Mouse (Mus musculus): Measurements from ENCODE around the gene Ciao2b. TPM values are rescaled to one million over a fixed set of nuclear protein-coding genes. Genes with fewer than 3 reads are reported as not detected.
A peak's percentile ranks its signal among the peaks of the same experiment; 100 is the strongest.

The Ciao2b gene
- polyA plus RNA-seq, 1 experiment from 2014 or later = 104 TPM

DNA sequence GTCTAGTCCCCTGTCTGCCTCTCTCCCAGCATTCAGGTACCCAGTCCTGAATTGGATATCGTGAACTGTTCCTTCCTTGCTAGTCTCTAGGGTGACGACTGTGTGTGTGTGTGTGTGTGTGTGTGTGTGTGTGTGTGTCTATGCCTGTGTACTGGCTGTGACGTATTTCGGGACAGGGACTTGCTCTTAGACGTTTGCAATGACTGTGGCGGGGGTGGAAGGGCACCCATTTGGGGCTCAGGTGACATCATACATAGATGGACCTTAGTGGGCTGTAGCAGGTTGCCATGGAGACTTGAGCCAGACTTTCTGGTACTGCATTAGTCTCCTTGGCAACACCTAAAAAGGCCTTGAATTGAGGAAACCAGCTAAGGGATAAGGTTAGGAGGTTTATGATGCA, 9.3 kb downstream of the Ciao2b start:
- no peak for ATAC-seq (replicated peaks; ENCODE audit: low FRiP score)
- H3K27ac ChIP-seq = peak overlapping the region; percentile 37; the same call in 1 of the 2 replicates

DNA sequence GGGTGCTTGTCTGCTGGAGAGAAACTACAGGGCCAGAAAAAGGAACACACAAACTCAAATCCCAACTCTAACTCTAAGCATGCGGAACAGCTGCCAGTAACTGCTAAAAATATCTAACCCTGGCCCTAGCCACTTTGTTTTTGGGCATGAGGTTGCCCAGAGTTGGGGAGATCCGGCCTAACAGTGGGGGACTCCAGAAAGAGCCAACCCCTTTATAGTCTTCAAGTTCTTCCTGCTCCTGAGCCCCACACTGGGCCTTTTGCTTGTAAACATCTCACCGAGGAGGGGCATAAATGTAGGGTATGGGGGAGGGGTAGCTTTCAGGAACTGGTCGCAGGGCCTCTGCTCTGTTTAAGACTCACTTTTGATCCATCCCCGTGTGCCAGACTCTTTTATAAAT, 9.8 kb downstream of the Ciao2b start:
- peak overlapping the region; percentile 77 for H3K4me2 ChIP-seq
- no peak overlapping the region for H3K9ac ChIP-seq
- WGBS = 30% methylated on average over 5 of the region's 5 CpGs
- ATAC-seq (replicated peaks; ENCODE audit: low FRiP score) = no peak
- H3K27me3 ChIP-seq = peaks cover 16% of the 10 kb centered on the region
- H3K36me3 ChIP-seq = peaks cover 19% of the 10 kb centered on the region; the same call in 1 of the 2 replicates
- H3K27ac ChIP-seq = peak overlapping the region; percentile 37; the same call in 1 of the 2 replicates
- no peak overlapping the region for H3K4me3 ChIP-seq (replicated peaks)
- H3K9me3 ChIP-seq (replicated peaks) = no peaks in the 10 kb centered on the region
- peaks cover 28% of the 10 kb centered on the region for H3K4me1 ChIP-seq

More for the DNA sequence above, 9.3 kb downstream of the Ciao2b start:
- WGBS = 76% methylated on average over 6 of the region's 6 CpGs
- no peak overlapping the region for H3K4me2 ChIP-seq
- peaks cover 28% of the 10 kb centered on the region for H3K4me1 ChIP-seq
- no peak overlapping the region for H3K9ac ChIP-seq
- H3K4me3 ChIP-seq (replicated peaks) = no peak overlapping the region
- peaks cover 19% of the 10 kb centered on the region; the same call in 1 of the 2 replicates for H3K36me3 ChIP-seq
- H3K9me3 ChIP-seq (replicated peaks) = no peaks in the 10 kb centered on the region
- peaks cover 16% of the 10 kb centered on the region for H3K27me3 ChIP-seq

DNA sequence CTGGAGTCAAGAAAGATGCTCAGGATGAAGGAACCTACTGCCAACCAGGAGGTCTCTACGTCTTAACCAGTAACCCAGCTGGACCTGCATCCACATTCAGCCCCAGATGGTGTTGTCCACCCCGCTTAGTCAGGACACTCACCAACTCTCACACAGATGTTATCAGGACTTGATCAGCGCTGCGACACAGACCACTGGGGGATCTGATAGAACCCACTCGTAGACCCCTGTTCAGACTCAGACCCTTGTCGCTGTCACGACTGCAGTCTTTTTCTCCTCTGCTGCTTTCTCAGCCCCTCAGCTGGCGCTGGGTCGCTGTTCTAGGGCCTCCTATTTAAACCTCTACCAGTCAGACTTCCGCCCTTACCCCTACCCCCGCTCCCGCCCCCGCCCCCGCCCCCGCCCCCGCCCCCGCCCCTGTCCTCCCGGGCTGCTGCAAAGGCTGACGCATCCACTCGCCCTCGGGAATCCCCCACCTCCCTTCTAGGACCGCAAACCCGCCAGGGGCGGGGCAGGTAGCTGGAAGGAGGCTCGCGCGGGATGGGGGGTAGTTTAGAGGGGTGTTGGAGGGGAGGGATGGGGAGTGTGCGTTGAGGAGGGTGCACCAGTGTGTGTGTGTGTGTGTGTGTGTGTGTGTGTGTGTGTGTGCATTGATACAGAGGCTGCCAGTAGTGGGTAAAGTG, 10.6 kb downstream of the Ciao2b start, which contains the start of gene Rrad:
Gene Rrad, minus strand, starts transcription at position 347 of the 683 bp plus-strand sequence.
- Histone ChIP-seq H3K9me3 (replicated peaks) (no peaks in the 10 kb centered on the region), H3K36me3 (peaks cover 18% of the 10 kb centered on the region; the same call in 1 of the 2 replicates), H3K4me2 (peak within 1 kb of the TSS; percentile 77), H3K27me3 (peaks cover 16% of the 10 kb centered on the region), H3K27ac (peak within 1 kb of the TSS; percentile 37), H3K9ac (peak within 1 kb of the TSS; percentile 46), H3K4me1 (peaks cover 28% of the 10 kb centered on the region), H3K4me3 (replicated peaks) (peak within 1 kb of the TSS; percentile 47)
- WGBS = under 1% methylated on average over 26 of the region's 28 CpGs
- ATAC-seq (replicated peaks; ENCODE audit: low FRiP score) = peak; percentile 76

DNA sequence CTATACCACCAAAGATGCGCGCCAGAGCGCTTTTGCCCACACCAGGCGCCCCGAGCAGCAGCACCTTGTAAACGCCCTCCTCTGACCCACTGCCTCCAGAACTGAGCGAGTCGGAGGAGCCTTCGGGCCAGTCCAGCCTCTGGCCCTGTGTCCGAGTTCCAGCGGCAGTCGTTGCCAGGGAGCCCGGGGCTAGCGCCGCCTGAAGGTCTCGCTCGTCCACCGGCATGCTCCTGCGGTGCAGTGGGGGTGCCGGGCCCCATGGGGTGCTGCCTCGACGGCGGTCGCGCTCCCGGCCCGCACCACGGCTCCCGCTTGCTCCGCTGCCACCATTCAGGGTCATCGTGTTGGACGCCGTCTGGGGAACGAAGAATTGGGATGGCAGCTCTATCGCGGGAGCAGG, 11.2 kb downstream of the Ciao2b start:
- peak; percentile 20; the same call in 1 of the 2 replicates for ATAC-seq (replicated peaks; ENCODE audit: low FRiP score)
- Histone ChIP-seq H3K9ac (peak overlapping the region; percentile 46), H3K9me3 (replicated peaks) (no peaks in the 10 kb centered on the region), H3K36me3 (peaks cover 12% of the 10 kb centered on the region; the same call in 1 of the 2 replicates), H3K4me3 (replicated peaks) (peak overlapping the region; percentile 47), H3K4me1 (peaks cover 28% of the 10 kb centered on the region), H3K27ac (peak overlapping the region; percentile 37; the same call in 1 of the 2 replicates), H3K27me3 (peaks cover 16% of the 10 kb centered on the region), H3K4me2 (peak overlapping the region; percentile 77)
- WGBS = 1% methylated on average over 36 of the region's 36 CpGs

DNA sequence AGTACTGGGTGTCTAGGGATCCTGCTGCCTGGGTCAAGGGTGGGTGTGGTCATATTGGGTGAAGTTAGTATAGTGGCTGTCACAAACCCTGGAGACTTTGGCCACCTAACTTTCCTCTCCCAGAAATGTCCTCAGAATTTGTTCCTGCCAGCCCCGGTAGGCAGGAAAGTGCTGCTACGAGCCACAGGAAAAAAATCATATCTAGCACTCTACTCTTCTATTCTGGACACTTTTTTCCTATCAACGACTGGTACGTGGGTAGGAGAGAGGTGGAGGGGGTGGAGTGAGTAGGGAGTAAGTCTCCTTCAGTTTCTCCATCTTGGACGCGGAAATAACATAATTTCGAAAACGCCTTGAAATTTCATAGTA, 11.7 kb downstream of the Ciao2b start:
- Histone ChIP-seq H3K4me2 (peak overlapping the region; percentile 77), H3K9ac (no peak overlapping the region), H3K4me3 (replicated peaks) (peak overlapping the region; percentile 47), H3K36me3 (peaks cover 8% of the 10 kb centered on the region; the same call in 1 of the 2 replicates), H3K9me3 (replicated peaks) (no peaks in the 10 kb centered on the region), H3K27me3 (peaks cover 16% of the 10 kb centered on the region), H3K27ac (no peak overlapping the region), H3K4me1 (peaks cover 28% of the 10 kb centered on the region)
- 38% methylated on average over 8 of the region's 8 CpGs for WGBS
- ATAC-seq (replicated peaks; ENCODE audit: low FRiP score) = 0 out of 2 replicates have a peak, but pooled peaks have one; percentile 12

DNA sequence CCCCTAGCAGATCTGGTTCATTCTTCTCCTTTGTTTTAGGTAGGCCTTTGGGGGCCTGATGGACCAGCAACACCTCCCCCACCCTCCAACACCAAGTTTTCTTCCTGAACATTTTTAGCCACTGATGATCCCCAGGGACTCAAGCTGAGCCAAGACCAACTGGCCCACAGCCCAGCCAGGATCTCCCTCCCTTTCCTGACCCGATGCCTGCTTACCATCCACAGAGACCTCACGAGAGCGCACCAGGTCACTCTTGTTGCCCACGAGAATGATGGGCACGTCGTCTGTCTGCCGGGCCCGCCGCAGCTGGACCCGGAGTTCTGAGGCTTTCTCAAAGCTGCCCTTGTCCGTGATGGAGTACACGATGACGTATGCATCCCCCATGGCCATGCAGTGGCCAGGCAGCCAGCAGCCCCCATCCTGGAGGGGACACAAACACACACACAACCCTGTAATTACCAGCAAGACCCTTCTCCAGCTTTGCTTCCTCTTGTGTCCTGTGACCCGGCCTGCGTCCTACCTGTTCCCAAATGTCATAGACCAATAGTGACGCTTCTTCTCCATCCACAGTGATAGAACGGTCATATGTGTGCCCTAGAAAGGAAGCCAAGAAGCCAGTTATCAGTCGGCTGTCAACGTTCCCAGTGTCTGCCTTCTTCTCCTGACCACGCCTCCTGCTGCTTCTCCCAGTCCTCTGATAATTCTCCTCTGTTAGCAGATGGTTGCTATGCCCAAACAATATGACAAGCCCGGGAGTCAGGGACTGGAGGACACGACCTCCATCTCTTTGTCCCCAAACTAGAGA, 12.3 kb downstream of the Ciao2b start:
- Histone ChIP-seq H3K4me3 (replicated peaks) (peak overlapping the region; percentile 47), H3K9me3 (replicated peaks) (no peaks in the 10 kb centered on the region), H3K36me3 (0 out of 2 replicates have a peak, but pooled peaks cover 4% of the 10 kb centered on the region), H3K4me2 (peak overlapping the region; percentile 77), H3K27me3 (peaks cover 16% of the 10 kb centered on the region), H3K27ac (no peak overlapping the region), H3K9ac (no peak overlapping the region), H3K4me1 (peaks cover 33% of the 10 kb centered on the region)
- 75% methylated on average over 22 of the region's 22 CpGs for WGBS
- no peak for ATAC-seq (replicated peaks; ENCODE audit: low FRiP score)

DNA sequence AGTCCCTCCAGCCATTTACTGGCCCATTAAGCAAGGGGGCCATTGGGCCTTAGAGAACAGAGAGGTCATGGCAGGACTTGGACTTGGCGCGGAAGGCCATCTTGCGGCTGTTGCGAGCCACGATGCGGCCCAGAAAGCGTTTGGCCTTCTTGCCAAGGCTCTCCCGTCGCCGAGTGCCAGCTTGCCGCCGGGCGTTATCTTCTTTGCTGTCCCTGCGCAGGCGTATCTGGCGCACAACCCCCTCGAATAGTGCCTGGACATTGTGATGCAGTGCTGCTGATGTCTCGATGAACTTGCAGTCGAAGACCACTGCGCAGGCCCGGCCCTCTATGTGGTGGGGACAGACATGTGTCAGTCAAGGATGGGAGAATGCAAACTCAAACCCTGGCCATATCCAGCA, 13.4 kb downstream of the Ciao2b start:
- peaks cover 34% of the 10 kb centered on the region for H3K4me1 ChIP-seq
- no peaks in the 10 kb centered on the region for H3K9me3 ChIP-seq (replicated peaks)
- WGBS = 94% methylated on average over 21 of the region's 21 CpGs
- H3K4me2 ChIP-seq = no peak overlapping the region
- H3K36me3 ChIP-seq = 0 out of 2 replicates have a peak, but pooled peaks cover 4% of the 10 kb centered on the region
- H3K9ac ChIP-seq = no peak overlapping the region
- H3K27me3 ChIP-seq = peaks cover 16% of the 10 kb centered on the region
- H3K27ac ChIP-seq = no peak overlapping the region
- no peak for ATAC-seq (replicated peaks; ENCODE audit: low FRiP score)
- no peak overlapping the region for H3K4me3 ChIP-seq (replicated peaks)

DNA sequence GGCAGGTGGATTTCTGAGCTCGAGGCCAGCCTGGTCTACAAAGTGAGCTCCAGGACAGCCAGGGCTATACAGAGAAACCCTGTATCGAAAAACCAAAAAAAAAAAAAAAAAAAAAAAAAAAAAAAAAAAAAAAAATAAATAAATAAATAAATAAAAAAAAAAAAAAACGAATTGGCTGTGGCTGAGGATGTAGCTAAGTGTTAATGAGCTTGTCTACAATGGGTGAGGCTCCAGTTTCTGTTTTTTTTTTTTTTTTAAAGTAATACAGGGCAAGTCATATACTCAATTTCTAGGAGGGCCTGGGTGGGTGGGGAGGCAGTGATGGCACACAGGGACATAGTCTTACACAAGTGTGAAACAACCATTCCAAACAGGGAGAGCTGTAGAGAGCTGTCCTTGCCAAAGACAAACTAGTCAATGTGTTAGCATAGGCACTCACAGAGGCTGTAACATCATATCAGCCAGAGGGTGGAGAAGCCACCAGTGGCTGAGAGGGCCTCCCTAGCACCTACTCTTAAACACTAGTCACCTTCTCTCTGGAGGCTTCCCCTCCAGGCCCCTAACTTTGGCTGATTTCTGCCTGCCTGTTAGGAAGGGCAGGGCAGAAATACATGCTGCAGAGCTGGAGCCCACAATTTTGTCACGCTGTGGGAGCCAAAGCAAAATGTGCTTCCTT, 14.6 kb downstream of the Ciao2b start:
- H3K4me1 ChIP-seq = peaks cover 33% of the 10 kb centered on the region
- H3K36me3 ChIP-seq = 0 out of 2 replicates have a peak, but pooled peaks cover 4% of the 10 kb centered on the region
- 67% methylated on average over 4 of the region's 4 CpGs for WGBS
- H3K4me3 ChIP-seq (replicated peaks) = no peak overlapping the region
- H3K27me3 ChIP-seq = peaks cover 16% of the 10 kb centered on the region
- no peak overlapping the region for H3K9ac ChIP-seq
- H3K27ac ChIP-seq = no peak overlapping the region
- no peak for ATAC-seq (replicated peaks; ENCODE audit: low FRiP score)
- H3K9me3 ChIP-seq (replicated peaks) = no peaks in the 10 kb centered on the region
- H3K4me2 ChIP-seq = no peak overlapping the region

DNA sequence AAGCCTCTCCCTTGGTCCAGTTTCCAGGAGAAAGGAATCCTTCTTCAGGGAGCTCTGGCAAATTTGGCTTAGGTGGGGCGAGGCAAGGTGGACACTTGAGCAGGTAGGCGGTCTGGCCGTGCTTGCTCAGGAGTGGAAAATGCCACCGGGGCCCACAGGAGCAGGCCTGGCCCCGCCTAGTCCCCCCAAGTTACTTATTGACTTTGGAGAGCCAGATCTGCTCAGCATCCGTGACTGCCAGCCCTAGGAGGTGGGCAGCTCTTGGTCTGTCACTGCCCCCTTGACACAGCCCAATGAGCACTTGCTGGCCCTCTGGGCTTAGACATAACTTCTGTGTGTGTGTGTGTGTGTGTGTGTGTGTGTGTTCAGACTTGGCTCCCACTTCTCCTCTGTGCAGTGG, 17.6 kb downstream of the Ciao2b start, which contains the start of gene Cdh16:
Gene Cdh16, minus strand, starts transcription at position 236 of the 400 bp plus-strand sequence.
- H3K4me1 ChIP-seq = peaks cover 8% of the 10 kb centered on the region; the same call in 1 of the 2 replicates
- H3K36me3 ChIP-seq = peaks cover 24% of the 10 kb centered on the region
- H3K4me2 ChIP-seq = peak within 1 kb of the TSS; percentile 54
- peak within 1 kb of the TSS; percentile 91 for H3K27ac ChIP-seq
- H3K4me3 ChIP-seq (replicated peaks) = peak within 1 kb of the TSS; percentile 38
- 54% methylated on average over 6 of the region's 6 CpGs for WGBS
- ATAC-seq (replicated peaks; ENCODE audit: low FRiP score) = peak; percentile 96
- H3K9me3 ChIP-seq (replicated peaks) = no peaks in the 10 kb centered on the region
- H3K9ac ChIP-seq = peak within 1 kb of the TSS; percentile 24; the same call in 1 of the 2 replicates
- H3K27me3 ChIP-seq = no peaks in the 10 kb centered on the region

DNA sequence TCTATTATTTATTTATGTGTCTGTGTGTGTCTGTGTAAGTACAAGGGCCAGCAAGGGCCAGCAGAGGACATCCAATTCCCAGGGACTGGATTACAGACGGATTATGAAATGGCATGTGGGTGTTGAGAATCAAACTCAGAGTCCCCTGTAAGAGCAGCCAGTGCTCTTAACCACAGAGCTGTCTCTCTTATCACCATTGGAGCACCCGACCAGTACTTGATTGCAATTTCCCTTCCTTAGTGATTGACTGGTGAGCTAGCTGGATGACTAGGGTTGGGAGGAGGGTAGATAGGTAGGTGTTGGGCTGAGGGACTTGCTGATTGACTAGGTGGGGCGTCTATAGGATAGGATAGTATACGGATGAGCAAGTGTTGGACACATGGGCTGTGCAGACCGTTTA, 21.0 kb downstream of the Ciao2b start:
- Histone ChIP-seq H3K9me3 (replicated peaks) (no peaks in the 10 kb centered on the region), H3K27ac (no peak overlapping the region), H3K4me3 (replicated peaks) (no peak overlapping the region), H3K4me1 (peaks cover 8% of the 10 kb centered on the region; the same call in 1 of the 2 replicates), H3K27me3 (no peaks in the 10 kb centered on the region), H3K4me2 (no peak overlapping the region), H3K36me3 (peaks cover 39% of the 10 kb centered on the region), H3K9ac (no peak overlapping the region)
- ATAC-seq (replicated peaks; ENCODE audit: low FRiP score) = no peak
- WGBS = 77% methylated on average over 5 of the region's 5 CpGs

DNA sequence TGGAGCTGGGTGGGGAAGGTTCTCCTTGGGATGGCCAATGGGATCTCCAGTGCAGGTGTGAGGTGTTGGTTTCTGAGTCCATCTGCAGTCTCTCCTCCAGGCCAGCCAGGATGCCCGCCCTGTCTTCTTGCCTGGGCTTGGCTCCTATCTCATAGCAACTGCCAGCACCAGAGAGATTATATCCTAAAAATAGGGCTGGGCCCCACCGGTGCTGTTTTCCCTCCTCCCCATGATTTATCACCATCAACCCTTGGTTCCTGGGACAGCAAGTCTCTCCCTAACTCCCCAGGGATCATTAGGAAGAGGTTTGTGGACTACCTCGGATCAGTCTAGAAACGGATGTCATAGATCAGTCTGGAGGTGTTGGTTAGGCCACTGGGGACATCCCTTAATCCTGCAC, 28.6 kb downstream of the Ciao2b start:
- no peak for ATAC-seq (replicated peaks; ENCODE audit: low FRiP score)
- Histone ChIP-seq H3K36me3 (peaks cover 17% of the 10 kb centered on the region; the same call in 1 of the 2 replicates), H3K4me1 (no peaks in the 10 kb centered on the region), H3K27me3 (no peaks in the 10 kb centered on the region), H3K4me2 (no peak overlapping the region), H3K4me3 (replicated peaks) (no peak overlapping the region), H3K27ac (no peak overlapping the region), H3K9ac (no peak overlapping the region), H3K9me3 (replicated peaks) (no peaks in the 10 kb centered on the region)
- WGBS = 71% methylated on average over 4 of the region's 4 CpGs

All from kidney, embryonic 15.5 days (tissue).